Mouse (Mus musculus): ENCODE measurements around the gene Sec14l4.

The Sec14l4 gene

GRCm38 (mm10) chr11:4029343-4029742 is 1.9 kb upstream of the Sec14l4 start:
- DNase-seq, result no peak

DNA sequence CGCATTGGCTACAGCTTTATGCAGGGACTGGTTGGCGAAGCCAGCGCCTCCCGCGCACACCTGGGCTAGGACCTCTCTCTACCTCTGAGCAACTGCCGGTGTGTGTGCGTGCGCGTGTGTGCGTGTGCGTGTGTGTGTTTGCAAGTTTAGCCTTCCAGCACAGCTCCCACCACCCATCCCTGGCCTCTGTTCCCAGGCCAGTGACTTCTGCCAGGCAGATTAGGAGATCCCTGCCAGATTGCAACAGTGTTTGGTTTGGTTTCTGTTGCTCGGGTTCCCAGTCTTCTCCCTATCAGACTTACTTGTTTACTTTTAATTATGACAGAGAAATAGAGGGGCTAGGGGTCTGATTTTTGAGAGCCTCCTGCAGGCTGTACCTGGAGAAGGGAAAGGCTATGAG is 699 bp downstream of the Sec14l4 start:
- DNase-seq, result no peak

DNA sequence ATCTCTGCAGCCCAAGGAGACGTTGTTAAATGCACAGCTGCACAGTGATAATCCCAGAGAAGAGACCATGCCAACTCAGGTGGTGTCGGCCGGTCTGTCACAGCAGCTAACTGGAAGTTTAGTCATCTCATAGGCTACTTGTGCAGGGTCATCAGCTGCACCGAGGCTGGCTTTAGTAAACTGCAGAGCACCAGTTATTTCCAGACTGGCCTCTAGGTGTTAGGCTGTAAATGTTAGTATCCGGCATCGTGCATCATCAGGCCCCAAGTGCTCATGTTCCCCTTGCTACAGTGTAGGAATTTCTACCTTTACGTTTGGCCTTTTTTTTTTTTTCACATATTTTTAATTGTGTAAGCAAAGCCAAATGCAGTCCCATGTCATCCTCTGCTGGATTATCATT is 2.2 kb downstream of the Sec14l4 start:
- DNase-seq, result no peak

- DNase-seq, result no peak
Measured at GRCm38 (mm10) chr11:4034169-4034568, 2.9 kb downstream of the Sec14l4 start.

- no peak for DNase-seq
Measured at GRCm38 (mm10) chr11:4035116-4035892, 4.0 kb downstream of the Sec14l4 start.

- DNase-seq, result no peak
Measured at GRCm38 (mm10) chr11:4035916-4036315, 4.7 kb downstream of the Sec14l4 start.

- DNase-seq, result no peak
Measured at GRCm38 (mm10) chr11:4036365-4037084, 5.3 kb downstream of the Sec14l4 start.

DNA sequence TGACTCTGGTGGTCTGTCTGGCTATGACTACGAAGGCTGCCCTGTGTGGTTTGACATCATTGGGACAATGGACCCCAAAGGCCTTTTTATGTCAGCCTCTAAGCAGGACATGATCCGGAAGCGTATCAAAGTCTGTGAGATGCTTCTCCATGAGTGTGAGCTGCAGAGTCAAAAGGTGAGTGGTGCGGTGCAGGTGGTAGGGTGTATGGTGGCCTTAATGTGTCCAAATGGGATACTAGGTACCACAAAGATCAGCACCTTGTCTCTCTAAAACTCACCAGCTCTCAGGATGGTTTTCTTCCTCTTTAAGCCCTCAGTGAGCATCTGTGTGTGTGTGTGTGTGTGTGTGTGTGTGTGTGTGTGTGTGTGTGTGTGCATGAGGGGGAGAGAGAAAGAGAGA is 8.7 kb downstream of the Sec14l4 start:
- no peak for DNase-seq

GRCm38 (mm10) chr11:4041123-4041625 is 9.9 kb downstream of the Sec14l4 start:
- no peak for DNase-seq

- DNase-seq, result no peak
Measured at GRCm38 (mm10) chr11:4043081-4043480, 11.8 kb downstream of the Sec14l4 start.

DNA sequence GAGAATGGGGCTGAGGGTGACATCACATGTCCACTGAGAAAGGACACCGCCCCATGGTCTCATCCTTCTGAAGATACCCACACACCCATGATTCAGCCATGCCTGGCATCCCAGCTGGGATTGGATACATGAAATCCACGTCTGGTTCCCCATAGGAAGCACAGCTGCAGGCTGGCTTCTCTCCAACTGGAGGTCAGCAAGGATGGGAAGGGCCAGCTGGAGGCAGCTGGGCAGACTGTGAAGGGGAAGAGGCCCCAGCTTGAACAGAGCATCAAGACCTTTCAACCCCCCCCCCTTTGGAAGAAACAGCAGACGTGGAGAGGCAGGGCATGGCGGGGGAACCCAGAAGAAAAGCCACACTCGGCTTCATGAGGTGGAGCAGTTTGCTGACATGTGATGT is 15.3 kb downstream of the Sec14l4 start:
- DNase-seq, result no peak

DNA sequence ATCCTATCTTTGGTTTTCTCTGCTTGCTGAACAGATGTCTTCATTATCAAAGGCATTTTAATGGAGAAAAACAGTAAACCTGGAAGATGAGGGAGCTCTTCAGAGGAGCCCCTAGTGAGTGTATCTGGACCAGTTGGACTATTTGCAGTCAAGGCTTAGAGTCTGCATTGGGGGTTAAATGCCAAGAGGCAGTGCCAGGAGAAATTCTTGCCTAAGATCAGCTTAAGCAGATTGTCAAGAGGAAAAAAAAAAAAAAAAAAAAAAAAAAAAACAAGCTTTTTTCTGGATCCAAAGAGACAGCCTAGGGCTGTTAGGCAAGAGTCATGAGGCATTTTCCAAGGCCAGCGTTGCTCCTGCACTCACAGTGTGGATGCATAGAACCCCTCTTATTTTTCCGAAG is 16.5 kb downstream of the Sec14l4 start:
- DNase-seq, result no peak

DNA sequence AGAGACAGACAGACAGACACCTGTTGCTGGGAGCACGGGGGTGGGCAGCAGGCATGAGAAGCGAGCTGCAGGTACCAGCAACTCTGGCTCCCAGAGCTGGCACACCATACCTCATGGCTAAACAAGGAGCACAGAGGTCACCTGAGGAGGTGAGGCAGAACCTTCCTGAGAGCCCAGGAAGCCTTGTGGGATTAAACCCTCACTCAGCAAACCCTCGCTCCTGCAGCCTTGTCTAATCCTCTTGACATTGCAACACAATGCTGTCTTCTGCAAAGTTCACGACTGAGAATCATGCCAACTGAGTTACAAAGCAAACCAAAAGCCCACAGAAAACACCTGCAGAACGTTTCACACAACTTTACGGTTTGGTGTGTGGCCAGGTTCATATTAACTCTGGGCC is 17.2 kb downstream of the Sec14l4 start:
- DNase-seq, result no peak

- peak; percentile 67 for DNase-seq
Measured at GRCm38 (mm10) chr11:4053586-4053985, 22.3 kb downstream of the Sec14l4 start.

- DNase-seq, result no peak
Measured at GRCm38 (mm10) chr11:4060866-4061575, 29.8 kb downstream of the Sec14l4 start.

DNA sequence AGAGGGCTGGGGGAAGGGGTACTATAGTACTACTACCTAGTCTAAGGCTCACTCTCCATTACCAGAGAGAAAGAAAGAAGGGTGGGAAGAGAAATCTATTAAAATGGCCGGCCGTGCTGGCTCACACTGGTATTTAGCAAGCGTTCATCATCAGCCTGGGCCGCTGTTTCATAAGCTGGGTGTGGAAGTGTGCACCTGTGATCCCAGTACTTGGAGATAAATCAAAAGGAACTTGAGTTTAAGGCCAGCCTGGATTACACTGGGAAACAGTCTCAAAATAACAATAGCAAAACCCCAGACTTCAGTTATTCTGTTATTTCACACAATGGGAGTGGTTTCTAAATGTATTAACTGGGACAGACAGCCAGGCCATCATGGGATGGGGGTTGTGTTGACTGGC is 31.3 kb downstream of the Sec14l4 start:
- DNase-seq, result no peak

DNA sequence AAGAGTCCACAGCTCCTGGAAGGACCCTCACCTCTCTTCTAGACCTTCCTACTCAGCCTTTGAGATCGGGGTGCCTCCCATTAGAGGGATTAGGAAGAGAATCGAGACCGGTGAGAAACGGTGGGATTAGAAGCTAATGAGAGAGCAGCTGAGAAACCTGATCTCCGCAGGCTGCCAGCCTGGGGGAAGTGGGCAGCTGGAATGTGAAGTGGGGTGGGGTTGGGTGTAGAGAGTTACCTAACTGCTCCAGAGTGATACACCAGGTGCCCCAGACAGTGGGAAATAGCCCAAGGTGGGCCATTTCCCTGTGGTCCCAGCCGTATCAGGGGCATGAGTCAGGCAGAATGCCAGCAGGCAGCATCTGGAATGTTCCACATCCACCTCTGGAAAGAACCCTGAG is 31.7 kb downstream of the Sec14l4 start:
- no peak for DNase-seq

DNA sequence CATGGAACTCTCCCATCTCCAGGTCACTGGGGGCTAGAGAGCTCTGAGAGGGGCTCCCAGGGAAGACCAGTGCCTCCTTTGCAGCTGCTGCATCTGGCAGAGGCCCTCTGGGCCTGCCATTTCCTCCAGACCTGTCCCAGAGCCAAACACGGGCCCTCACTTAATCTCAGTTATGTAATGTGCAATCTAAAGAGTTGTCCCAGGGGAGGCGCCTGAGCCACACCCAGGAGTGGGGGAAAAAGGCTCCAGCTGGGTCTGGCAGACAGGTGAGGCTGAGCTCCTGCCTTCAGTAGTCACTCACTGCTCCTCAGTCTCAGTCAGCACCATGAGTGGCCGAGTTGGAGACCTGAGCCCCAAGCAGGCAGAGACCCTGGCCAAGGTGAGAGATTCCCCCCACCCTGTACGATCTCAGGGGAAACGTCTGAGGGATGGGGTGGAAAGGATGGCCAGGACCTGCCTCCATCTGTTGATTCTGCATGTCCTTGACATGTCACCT is 33.4 kb downstream of the Sec14l4 start, which contains the start of gene Sec14l3:
Gene Sec14l3 (plus strand): TSS at position 215 of the 496 bp plus-strand sequence.
- DNase-seq, result no peak

DNA sequence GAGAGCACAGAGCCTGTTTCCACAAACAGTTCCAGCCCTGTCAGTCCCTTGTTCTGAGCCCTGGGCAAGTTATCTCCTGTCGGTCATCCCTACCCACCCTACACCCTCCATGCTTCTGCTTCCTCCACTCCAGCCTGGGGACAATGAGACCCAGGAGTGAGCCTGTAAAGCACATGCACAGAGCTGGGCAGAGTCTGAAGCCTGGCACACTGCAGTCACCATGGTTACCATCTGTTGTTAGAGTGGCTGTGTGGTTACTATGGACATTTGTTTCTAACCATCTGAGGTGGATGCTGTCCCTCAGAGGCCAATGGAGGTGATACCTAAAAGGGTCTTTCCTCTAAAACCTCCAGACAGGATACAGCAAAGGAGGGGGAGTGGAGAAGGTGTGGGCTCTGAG is 38.4 kb downstream of the Sec14l4 start:
- DNase-seq, result no peak

GRCm38 (mm10) chr11:4076633-4077032 is 45.4 kb downstream of the Sec14l4 start:
- DNase-seq, result no peak

- no peak for DNase-seq
Measured at GRCm38 (mm10) chr11:4078267-4078933, 47.1 kb downstream of the Sec14l4 start.

DNA sequence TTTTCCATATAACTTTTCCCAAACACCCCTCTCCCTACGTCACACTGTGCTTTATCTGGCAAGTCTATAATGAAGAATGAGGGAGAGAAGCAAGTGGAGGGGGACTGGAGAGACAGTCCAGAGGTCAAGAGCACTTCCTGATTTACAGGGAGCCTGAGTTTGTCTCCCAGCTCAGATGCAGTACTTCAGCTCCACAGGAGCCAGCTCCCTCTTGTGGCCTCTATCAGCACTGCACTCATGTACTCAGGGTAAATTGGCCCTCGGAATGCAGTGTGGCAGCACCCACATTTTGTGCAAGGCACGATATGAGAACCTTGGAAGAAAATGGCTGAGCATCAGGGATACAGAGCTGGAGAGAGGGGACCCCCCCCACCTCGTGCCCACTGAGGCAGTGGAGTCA is 49.0 kb downstream of the Sec14l4 start:
- peak; percentile 53 for DNase-seq
